Mouse (Mus musculus) embryonic facial prominence, embryonic 13.5 days (tissue): ENCODE results near the gene Bex1. TPM values are rescaled to one million over a fixed set of nuclear protein-coding genes. Genes with fewer than 3 reads are reported as not detected.
"Not testable (repeated sequence)": the region's sequence is repeated elsewhere in the genome, so short reads cannot be mapped to it uniquely, and the experiment has no call there.

Experiments
- ATAC-seq: fragments of 200-750 bp; cut with Nextera tagmentation; 2 replicates; pipeline ENCODE4 v1.8.0; 2017; ENCODE audit warnings: low read depth; ENCODE audit not compliant: insufficient number of reproducible peaks, insufficient read depth, low FRiP score, low TSS enrichment
- H3K27ac ChIP-seq: fragments of 300-500 bp; sonication (generic); 2 replicates; pipeline ENCODE4 v1.5.1; 2015; ENCODE audit warnings: moderate library complexity, mild to moderate bottlenecking, inconsistent platforms
- H3K27me3 ChIP-seq: fragments of 300-500 bp; sonication (generic); 2 replicates; pipeline ENCODE4 v1.6.1; 2015; ENCODE audit warnings: mild to moderate bottlenecking, inconsistent platforms
- H3K36me3 ChIP-seq: fragments of 300-500 bp; sonication (generic); 2 replicates; pipeline ENCODE4 v1.6.1; 2015; ENCODE audit warnings: mild to moderate bottlenecking, inconsistent platforms
- H3K4me1 ChIP-seq: fragments of 300-500 bp; sonication (generic); 2 replicates; pipeline ENCODE4 v1.6.1; 2015; ENCODE audit warnings: inconsistent platforms
- H3K4me2 ChIP-seq: fragments of 300-500 bp; sonication (generic); 2 replicates; pipeline ENCODE4 v1.6.1; 2015; ENCODE audit warnings: moderate library complexity, mild to moderate bottlenecking, inconsistent platforms
- H3K4me3 ChIP-seq: fragments of 300-500 bp; sonication (generic); 2 replicates; pipeline ENCODE4 v1.5.1; 2015; ENCODE audit warnings: mild to moderate bottlenecking, inconsistent platforms
- H3K9ac ChIP-seq: fragments of 300-500 bp; sonication (generic); 2 replicates; pipeline ENCODE4 v1.6.1; 2015; ENCODE audit warnings: mild to moderate bottlenecking, inconsistent platforms
- H3K9me3 ChIP-seq: fragments of 300-500 bp; sonication (generic); 2 replicates; pipeline ENCODE4 v1.6.1; 2016; ENCODE audit warnings: inconsistent platforms
- WGBS: fragments of 180-500 bp; shearing (Covaris S2); methylation state at CpG from one replicate; pipeline ENCODE4 v1.1.7; 2015; ENCODE audit warnings: mixed read lengths; 5-methylcytosine and 5-hydroxymethylcytosine counted together
- polyA plus RNA-seq: library from polyadenylated mRNA; unstranded; fragments of >200 nt; fragmentation: Nextera tagmentation; extraction: Ambion mirVana; gene quantifications from 2 replicates; pipeline ENCODE4 v1.2.1, GENCODE M21; 2015

Bex1 gene
- 85.0 and 87.7 TPM in 2 replicates for polyA plus RNA-seq

DNA sequence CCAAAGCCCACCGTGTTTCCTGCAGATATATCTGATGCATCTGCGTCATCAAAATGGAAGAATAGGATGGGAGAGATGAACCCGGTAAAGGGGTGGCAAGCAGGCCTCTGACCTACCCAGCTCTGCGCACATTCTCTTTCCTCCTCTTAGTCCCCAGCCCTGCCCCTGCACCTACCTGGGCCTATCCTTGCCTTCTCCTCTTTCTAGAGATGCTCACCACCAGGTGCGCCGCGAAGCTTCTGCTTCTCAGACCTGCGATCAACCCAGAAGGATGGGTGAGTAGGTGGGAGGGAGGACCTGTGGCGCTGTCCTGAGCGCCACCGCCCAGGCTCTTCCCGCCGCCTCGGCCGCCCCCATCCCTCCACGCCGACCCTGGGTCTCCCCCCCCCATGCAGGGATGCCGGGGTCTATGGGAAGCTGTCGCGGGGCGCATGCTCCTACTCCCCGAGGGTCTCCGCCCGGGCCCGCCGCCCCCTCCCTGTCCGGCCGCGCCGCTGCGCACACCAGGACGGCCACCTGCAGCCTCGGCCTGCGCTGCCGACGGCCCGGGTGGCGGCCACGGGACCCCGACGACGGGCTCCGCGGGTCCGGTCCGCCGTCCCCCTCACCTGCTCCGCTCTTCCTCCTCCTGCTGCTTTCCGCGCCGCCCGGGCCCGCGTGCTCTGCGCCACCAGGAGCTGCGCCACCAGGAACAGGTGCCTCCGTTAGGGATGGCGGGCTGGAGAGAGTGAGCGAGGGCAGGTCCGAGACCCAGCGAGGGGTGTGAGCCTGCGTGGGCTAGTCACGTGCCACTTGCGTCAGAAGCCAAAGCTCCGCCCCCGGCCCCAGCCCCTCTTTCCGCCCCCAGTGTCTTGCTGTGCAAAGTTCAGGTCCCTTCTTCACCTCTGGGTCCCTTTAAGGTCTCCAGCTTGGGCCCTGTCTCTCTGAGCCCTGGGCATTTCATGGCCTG lies at the start of gene Bex1, which contains the start of gene Tceal7:
Bex1 (minus strand) TSS at position 785 of the 949 bp plus-strand sequence.
Tceal7 (plus strand) TSS at position 51 of the 949 bp plus-strand sequence.
- WGBS, result 31% methylated on average over 5 of the region's 67 CpGs
- not testable (repeated sequence) for H3K27ac ChIP-seq, H3K4me1 ChIP-seq, H3K27me3 ChIP-seq, H3K36me3 ChIP-seq, H3K9me3 ChIP-seq, H3K9ac ChIP-seq
- ATAC-seq, result peak; percentile 78
- Histone ChIP-seq H3K4me3 (peak within 1 kb of the TSS; percentile 42), H3K4me2 (peak within 1 kb of the TSS; percentile 55)

DNA sequence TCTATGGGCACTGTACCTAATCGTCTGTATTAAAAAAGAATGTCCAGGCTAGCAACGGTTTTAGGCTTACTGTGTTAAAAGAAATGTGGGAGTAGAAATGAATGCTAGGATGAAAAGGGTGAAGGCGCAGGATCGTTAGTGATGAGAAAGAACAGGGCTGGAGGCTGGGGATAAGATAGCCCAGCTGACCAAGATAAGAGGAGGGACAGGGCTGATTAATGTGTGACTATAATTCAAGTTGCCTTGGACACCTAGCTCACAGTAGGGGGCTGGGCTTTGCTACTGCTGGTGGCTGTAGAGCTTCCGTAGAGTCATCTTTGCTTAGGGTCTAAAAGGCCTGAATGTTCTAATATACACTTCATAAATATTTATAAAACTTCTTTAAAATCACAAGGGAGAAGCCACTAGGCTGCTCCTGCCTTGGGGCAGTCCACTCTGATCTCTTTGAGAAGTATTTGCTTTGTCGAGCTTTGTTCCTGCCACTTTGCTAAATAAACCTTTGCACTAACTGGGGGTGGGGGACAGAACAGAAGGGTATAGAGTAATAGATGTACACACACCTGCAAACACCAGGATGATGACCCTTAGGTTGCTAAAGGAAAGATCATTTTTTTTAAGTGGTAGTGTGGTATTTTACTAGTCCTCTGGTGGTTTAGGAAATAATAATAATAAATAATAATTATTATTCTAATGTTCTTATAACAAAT lies 36.9 kb upstream of the Bex1 start:
- WGBS, result 75% methylated on average over 6 of the region's 6 CpGs
- no peak overlapping the region for H3K4me3 ChIP-seq
- no peak for ATAC-seq

DNA sequence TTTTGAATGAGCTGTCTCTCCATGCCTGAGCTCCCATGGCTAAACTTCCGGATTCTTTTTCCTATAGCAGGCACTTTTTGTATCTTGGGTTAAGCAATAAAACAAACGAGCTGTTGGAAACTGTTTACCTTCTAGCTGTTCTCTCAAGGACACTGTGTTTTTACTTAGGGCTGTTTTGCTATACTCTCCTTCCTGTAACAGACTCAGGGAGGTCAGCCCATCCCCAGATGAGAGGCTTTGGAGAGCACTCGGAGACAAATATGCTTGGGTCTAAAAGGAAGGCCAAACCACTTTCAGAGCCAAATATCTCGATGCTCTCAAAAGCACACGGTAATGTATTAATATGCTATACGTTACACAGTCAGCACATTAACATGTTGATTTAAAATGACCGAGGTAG lies 34.4 kb upstream of the Bex1 start:
- no peak for ATAC-seq
- Histone ChIP-seq H3K9ac (no peak overlapping the region), H3K4me2 (no peak overlapping the region), H3K4me1 (no peaks in the 10 kb centered on the region), H3K36me3 (no peaks in the 10 kb centered on the region), H3K9me3 (no peaks in the 10 kb centered on the region), H3K27ac (no peak overlapping the region), H3K4me3 (no peak overlapping the region), H3K27me3 (peaks cover 5% of the 10 kb centered on the region; the same call in 1 of the 2 replicates)
- WGBS, result 78% methylated on average over 7 of the region's 7 CpGs

More for the DNA sequence above, 36.9 kb upstream of the Bex1 start:
- Histone ChIP-seq H3K4me1 (no peaks in the 10 kb centered on the region), H3K4me2 (no peak overlapping the region), H3K9ac (no peak overlapping the region), H3K36me3 (no peaks in the 10 kb centered on the region), H3K9me3 (no peaks in the 10 kb centered on the region), H3K27me3 (peaks cover 5% of the 10 kb centered on the region; the same call in 1 of the 2 replicates), H3K27ac (no peak overlapping the region)

GRCm38 (mm10) chrX:136248811-136249210 lies 33.5 kb upstream of the Bex1 start:
- H3K27me3 ChIP-seq, result peaks cover 5% of the 10 kb centered on the region; the same call in 1 of the 2 replicates
- H3K27ac ChIP-seq, result no peak overlapping the region
- ATAC-seq, result no peak
- no peaks in the 10 kb centered on the region for H3K9me3 ChIP-seq
- H3K4me3 ChIP-seq, result no peak overlapping the region
- no peak overlapping the region for H3K4me2 ChIP-seq
- no peaks in the 10 kb centered on the region for H3K36me3 ChIP-seq
- 69% methylated on average over 6 of the region's 6 CpGs for WGBS
- no peaks in the 10 kb centered on the region for H3K4me1 ChIP-seq
- no peak overlapping the region for H3K9ac ChIP-seq

GRCm38 (mm10) chrX:136245521-136246071 lies 30.3 kb upstream of the Bex1 start:
- Histone ChIP-seq H3K4me3 (peak overlapping the region; percentile 57), H3K9me3 (no peaks in the 10 kb centered on the region), H3K27me3 (no peaks in the 10 kb centered on the region; the same call in 1 of the 2 replicates), H3K27ac (peak overlapping the region; percentile 87), H3K9ac (peak overlapping the region; percentile 78), H3K4me2 (peak overlapping the region; percentile 56), H3K4me1 (no peaks in the 10 kb centered on the region), H3K36me3 (no peaks in the 10 kb centered on the region)
- 16% methylated on average over 12 of the region's 15 CpGs for WGBS
- ATAC-seq, result peak; percentile 56

- WGBS, result 19% methylated on average over 20 of the region's 20 CpGs
- Histone ChIP-seq H3K4me1 (no peaks in the 10 kb centered on the region), H3K9me3 (no peaks in the 10 kb centered on the region), H3K27me3 (no peaks in the 10 kb centered on the region; the same call in 1 of the 2 replicates), H3K9ac (peak within 1 kb of the TSS; percentile 78), H3K4me3 (peak within 1 kb of the TSS; percentile 57), H3K36me3 (no peaks in the 10 kb centered on the region), H3K4me2 (peak within 1 kb of the TSS; percentile 56), H3K27ac (peak within 1 kb of the TSS; percentile 87)
- ATAC-seq, result peak; percentile 88
Measured at GRCm38 (mm10) chrX:136244574-136245229, 29.4 kb upstream of the Bex1 start, which contains the start of gene Tceal9. Gene Tceal9 (plus strand): TSS chrX:136245079.

- Histone ChIP-seq H3K4me2 (no peak overlapping the region), H3K27me3 (no peaks in the 10 kb centered on the region; the same call in 1 of the 2 replicates), H3K36me3 (no peaks in the 10 kb centered on the region), H3K27ac (no peak overlapping the region), H3K4me1 (no peaks in the 10 kb centered on the region), H3K9ac (no peak overlapping the region), H3K9me3 (no peaks in the 10 kb centered on the region), H3K4me3 (no peak overlapping the region)
- 85% methylated on average over 2 of the region's 2 CpGs for WGBS
- ATAC-seq, result no peak
Measured at GRCm38 (mm10) chrX:136243181-136243580, 27.9 kb upstream of the Bex1 start.

- H3K27me3 ChIP-seq, result no peaks in the 10 kb centered on the region
- no peaks in the 10 kb centered on the region for H3K36me3 ChIP-seq
- 49% methylated on average over 3 of the region's 3 CpGs for WGBS
- H3K27ac ChIP-seq, result no peak overlapping the region
- no peak for ATAC-seq
- no peak overlapping the region for H3K4me3 ChIP-seq
- H3K4me2 ChIP-seq, result no peak overlapping the region
- no peak overlapping the region for H3K9ac ChIP-seq
- no peaks in the 10 kb centered on the region for H3K9me3 ChIP-seq
- H3K4me1 ChIP-seq, result no peaks in the 10 kb centered on the region
Measured at GRCm38 (mm10) chrX:136238118-136238517, 22.8 kb upstream of the Bex1 start.

GRCm38 (mm10) chrX:136227768-136228167 lies 12.5 kb upstream of the Bex1 start:
- no peak for ATAC-seq
- no peaks in the 10 kb centered on the region for H3K4me1 ChIP-seq
- H3K4me3 ChIP-seq, result no peak overlapping the region
- H3K27ac ChIP-seq, result no peak overlapping the region
- WGBS, result 66% methylated on average over 5 of the region's 5 CpGs
- peaks cover 15% of the 10 kb centered on the region; the same call in 1 of the 2 replicates for H3K27me3 ChIP-seq
- H3K4me2 ChIP-seq, result no peak overlapping the region
- H3K9me3 ChIP-seq, result no peaks in the 10 kb centered on the region
- H3K36me3 ChIP-seq, result no peaks in the 10 kb centered on the region
- no peak overlapping the region for H3K9ac ChIP-seq

DNA sequence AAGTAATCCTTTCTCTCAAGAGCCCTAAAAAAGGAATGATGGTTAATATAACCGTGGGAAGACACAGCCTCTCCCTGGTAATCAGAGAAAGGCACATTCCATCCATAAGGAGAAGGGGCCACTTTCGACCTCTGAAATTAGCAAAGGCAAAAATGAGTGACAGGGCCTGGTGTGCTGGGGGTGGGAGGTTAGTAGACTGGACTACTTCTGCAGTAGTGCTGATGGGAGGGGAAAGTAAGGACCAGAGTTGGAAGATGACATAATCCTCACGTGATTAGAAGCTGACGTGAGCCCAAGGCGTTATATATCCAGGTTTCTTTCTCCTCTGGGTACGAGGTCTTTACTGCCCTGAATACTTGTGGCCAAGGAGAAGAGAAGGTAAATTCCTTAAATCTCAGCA lies 8.4 kb upstream of the Bex1 start:
- Histone ChIP-seq H3K4me2 (no peak overlapping the region), H3K9ac (no peak overlapping the region), H3K27ac (no peak overlapping the region), H3K36me3 (no peaks in the 10 kb centered on the region), H3K27me3 (peaks cover 23% of the 10 kb centered on the region), H3K9me3 (no peaks in the 10 kb centered on the region), H3K4me1 (no peaks in the 10 kb centered on the region), H3K4me3 (no peak overlapping the region)
- no peak for ATAC-seq
- 71% methylated on average over 6 of the region's 6 CpGs for WGBS

GRCm38 (mm10) chrX:136216303-136216702 lies 990 bp upstream of the Bex1 start:
- Histone ChIP-seq H3K9me3 (no peaks in the 10 kb centered on the region), H3K4me2 (no peak overlapping the region), H3K27ac (no peak overlapping the region), H3K36me3 (no peaks in the 10 kb centered on the region), H3K4me1 (no peaks in the 10 kb centered on the region), H3K9ac (no peak overlapping the region), H3K4me3 (no peak overlapping the region), H3K27me3 (peaks cover 14% of the 10 kb centered on the region)
- 58% methylated on average over 1 of the region's 1 CpGs for WGBS
- ATAC-seq, result no peak
